Mouse (Mus musculus) T-helper 1 cell (primary cell): Measurements from ENCODE around the gene Gfod1.

Source experiments
- in situ Hi-C: fragments of 300-600 bp; cut with MboI, MseI; formaldehyde crosslinking; loops from one replicate; pipeline ENCODE4 v1.15.1; 2025; ENCODE audit warnings: high pct_unique_total_duplicates

Gfod1 gene

GRCm38 (mm10) chr13:43234869-43235585 lies 68.9 kb downstream of the Gfod1 start:
- in situ Hi-C loops: no loop called here

DNA sequence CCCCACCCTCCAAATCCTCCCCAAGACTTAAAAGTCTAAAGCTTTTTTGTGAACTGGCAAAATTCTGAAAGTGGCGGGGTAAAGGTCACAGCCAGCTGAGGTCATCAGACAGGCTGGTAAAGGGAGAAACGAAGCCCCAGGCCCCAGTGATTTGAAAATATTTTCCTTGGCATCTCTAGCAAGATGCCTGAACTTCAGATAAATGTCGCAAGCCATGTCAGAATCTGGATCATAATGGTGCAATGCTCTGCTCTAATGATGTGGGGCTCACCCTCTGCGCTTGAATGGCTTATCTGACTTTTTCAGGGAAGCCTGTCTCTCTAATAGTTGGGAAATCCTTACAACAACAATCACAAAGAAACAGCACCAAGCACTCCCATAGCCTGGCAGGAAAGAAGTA lies 70.6 kb downstream of the Gfod1 start:
- in situ Hi-C loops: no loop called here

- in situ Hi-C loops: no loop called here
Observed at GRCm38 (mm10) chr13:43231965-43232860, 71.8 kb downstream of the Gfod1 start.

- in situ Hi-C loops: no loop called here
Observed at GRCm38 (mm10) chr13:43230842-43231241, 73.1 kb downstream of the Gfod1 start.

- in situ Hi-C loops: no loop called here
Observed at GRCm38 (mm10) chr13:43230238-43230637, 73.7 kb downstream of the Gfod1 start.

GRCm38 (mm10) chr13:43229767-43230166 lies 74.2 kb downstream of the Gfod1 start:
- in situ Hi-C loops: no loop called here

- in situ Hi-C loops: no loop called here
Observed at GRCm38 (mm10) chr13:43228141-43228540, 75.8 kb downstream of the Gfod1 start.

DNA sequence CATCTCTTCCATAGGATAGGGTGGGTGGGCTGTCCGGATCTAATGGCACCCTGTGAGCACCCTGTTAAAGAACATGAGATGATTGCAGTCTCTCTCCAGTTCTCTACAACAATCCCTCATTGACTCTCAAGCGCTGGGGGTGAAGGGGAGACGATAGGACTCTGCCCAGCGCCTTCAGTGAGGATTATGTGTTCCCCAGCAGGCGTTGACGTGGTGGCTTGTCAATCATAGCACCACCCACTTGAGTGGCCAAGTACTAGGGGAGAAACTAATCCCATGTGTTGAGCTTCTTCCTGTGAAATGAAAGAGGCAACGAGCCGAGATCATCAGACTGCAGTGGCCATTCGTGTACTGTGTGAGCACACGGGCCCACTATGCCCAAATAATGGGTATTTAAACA lies 77.9 kb downstream of the Gfod1 start:
- in situ Hi-C loops: no loop called here

- in situ Hi-C loops: no loop called here
Observed at GRCm38 (mm10) chr13:43225161-43225560, 78.8 kb downstream of the Gfod1 start.

GRCm38 (mm10) chr13:43222084-43222483 lies 81.9 kb downstream of the Gfod1 start:
- in situ Hi-C loops: no loop called here

GRCm38 (mm10) chr13:43221290-43221689 lies 82.7 kb downstream of the Gfod1 start:
- in situ Hi-C loops: no loop called here

DNA sequence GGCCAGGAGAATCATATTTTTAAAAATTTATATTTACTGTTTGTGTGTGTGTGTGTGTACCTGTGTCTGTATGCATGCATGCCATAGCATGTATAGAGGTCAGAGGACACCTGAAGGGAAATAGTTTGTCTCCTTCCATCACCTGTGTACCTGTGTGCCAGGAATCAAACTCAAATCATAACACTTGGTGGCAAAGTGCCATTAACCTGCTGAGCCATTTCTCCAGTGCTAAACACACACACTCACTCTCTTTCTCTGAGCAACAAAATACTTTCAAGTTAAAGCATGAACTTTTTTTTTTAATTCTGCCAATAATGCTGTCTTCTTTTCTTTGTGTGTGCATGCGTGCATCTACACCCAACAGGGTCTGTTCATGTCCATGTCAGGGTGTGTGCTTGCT lies 83.3 kb downstream of the Gfod1 start:
- in situ Hi-C loops: no loop called here

DNA sequence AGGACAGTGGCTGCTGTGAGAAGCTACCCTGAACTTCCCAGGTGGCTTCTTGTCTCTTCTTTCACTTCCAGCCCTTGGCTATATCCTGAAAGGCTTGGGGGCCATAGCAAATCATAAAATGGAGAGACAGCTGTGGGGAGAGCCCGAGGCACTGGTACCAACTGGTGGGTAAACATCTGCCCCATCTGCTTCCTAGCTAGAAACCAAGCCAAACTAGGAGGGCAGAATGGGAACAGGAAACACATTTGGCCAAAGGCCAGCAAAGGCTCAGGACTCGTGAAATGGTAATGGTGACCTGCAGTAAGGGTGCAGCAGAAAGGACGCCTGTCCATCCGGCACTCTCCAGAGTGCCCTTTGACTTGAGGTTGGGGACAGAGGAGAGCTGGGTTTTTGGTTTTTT lies 85.2 kb downstream of the Gfod1 start:
- in situ Hi-C loops: no loop called here

DNA sequence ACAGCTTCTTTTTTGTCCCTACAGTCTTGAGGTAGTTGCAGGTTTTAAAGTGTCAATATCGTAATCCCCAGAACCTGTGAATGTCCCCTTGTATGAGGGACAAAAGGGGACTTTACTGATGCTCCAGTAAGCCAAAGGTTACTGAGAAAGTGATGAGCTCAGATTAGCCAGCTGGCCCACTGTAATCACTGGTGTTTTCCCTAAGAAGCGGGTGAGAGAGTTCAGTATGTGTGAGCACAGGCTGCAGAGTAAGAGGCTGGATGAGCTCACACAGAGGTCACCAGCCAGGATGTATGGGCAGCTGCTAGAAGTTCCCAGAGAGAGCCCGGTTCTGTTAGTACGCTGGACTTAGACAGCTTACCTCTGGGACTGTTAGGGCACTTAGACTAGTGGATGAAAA lies 85.7 kb downstream of the Gfod1 start:
- in situ Hi-C loops: no loop called here

DNA sequence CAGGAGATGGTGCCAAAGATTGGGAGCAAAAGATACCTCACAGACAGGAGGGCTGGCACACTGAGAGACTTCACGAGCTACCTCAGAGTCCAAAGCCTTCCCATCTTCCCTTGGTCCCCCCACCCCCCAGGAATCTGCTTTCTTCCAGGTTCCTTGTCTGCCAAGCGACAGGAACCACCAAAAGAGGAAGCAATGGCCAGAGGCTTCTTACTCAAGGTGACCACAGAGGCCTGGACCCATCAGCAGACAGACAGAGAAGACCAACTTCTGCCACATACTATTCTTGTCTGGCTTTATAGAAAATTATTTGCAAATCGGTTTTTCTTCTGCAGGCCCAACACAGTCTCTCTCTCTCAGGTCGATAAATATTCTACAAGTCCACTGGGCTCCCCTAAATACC lies 86.3 kb downstream of the Gfod1 start:
- in situ Hi-C loops: no loop called here

DNA sequence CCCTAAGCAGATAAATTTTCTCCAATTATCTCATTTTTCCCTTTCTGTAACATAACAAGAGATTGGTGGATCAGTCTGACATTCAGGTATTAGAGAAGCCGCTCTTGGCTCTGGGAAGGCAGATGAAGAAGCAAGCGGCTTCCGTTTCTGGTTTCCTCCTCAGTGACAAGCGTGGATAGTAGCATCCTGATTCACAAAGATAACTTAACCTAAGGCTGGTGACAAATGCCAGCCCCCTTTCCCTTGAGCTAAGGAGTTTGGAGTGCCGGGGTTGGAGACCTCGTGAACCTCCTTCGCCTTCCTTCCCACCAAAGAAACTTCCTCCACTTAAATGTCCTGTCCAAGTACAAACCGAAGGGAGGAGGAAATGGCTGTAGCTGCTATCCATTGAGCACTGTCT lies 86.9 kb downstream of the Gfod1 start:
- in situ Hi-C loops: no loop called here

DNA sequence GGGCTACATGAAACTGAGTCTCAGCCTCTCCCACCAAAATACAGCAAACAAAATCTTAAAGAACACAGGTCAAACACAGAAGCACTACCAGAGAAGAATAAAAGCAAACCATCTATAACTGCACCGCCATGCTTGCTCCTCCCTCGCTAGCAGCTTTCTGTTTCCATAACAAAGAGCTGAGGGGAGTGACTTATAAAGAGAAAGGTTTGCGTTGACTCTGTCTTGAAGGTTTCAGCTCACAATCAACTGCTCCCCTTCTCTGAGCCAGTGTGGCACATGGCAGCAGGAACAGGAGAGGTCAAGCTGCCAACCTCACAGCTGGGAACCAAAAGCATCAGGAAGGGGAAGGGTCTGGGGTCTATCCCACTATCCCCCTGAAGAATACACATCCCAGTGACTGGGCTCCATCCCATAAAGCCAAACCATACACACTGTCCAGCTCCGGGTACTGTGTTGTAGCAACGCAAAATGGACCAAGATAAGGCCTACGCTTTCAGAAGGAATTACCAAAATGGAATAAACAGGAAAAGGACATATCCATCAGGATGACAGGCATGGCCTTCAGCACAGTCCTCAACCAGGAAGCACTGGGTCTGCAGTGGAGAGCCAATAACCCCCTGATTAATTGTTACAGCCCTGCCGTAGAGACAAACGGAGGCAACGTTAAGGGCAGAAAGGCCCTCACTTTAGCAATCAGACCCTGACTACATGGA lies 87.8 kb downstream of the Gfod1 start:
- in situ Hi-C loops: no loop called here

GRCm38 (mm10) chr13:43215144-43215993 lies 88.6 kb downstream of the Gfod1 start:
- in situ Hi-C loops: no loop called here

GRCm38 (mm10) chr13:43212338-43212737 lies 91.6 kb downstream of the Gfod1 start:
- in situ Hi-C loops: no loop called here

DNA sequence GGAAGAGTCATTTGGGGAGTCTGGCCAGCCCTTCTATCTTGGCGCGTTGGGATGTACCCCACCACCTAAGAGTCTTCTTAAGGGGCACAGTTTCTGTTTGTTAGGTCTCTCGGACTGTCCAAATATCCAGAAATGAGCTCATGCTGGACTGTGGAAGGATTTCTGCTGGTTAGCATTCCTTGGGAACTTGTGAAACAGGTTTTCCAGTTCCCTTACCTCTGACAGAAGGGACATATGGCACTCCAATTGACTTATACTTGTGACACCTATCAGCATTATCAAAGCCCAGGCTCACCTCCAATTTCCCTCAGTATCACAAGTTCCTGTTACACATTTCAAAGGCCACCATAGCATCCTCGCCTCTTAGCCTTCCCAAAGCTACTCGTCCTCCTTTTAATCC lies 93.0 kb downstream of the Gfod1 start:
- in situ Hi-C loops: no loop called here

DNA sequence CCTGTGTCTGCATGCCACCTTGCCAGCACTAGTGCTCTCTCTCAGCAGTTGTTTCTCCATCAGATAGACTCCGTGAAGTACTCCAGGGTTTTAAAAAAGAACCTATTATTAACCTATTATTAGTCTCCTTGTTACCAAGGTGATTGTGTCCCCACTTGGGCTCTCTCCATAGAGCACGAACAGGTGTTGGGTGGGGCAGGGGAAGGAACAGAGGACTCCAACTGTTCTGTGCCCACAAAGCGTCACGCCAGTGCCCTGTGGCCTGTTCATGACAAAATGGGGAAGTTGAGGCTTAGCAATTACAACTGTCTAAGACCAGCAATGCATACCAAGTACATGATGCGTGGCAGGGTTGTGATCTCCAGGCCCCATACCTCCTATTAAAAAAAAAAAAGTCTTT lies 94.4 kb downstream of the Gfod1 start:
- in situ Hi-C loops: no loop called here
